Mouse (Mus musculus) testis, postnatal 14 days (tissue): ENCODE measurements at regions not wholly inside any gene's neighbourhood (a gene's known extent, or its start where the extent isn't known, plus 50 kb on each side); places are given as distances from the start of the nearest gene placed in this dataset.
A peak's percentile ranks its signal among the peaks of the same experiment; 100 is the strongest.
"Not testable (repeated sequence)": the region's sequence is repeated elsewhere in the genome, so short reads cannot be mapped to it uniquely, and the experiment has no call there.

Experiments
- DNase-seq: peaks from one replicate; pipeline ENCODE4 v3.0.0; 2021; ENCODE audit warnings: low spot score

GRCm38 (mm10) chr16:57923447-57924129 is 169.1 kb upstream of the Col8a1 start:
- no peak for DNase-seq

- no peak for DNase-seq
Measured at GRCm38 (mm10) chr16:57924130-57924495, 169.6 kb upstream of the Col8a1 start.

GRCm38 (mm10) chr16:57927816-57928215 is 173.3 kb upstream of the Col8a1 start:
- DNase-seq, result peak; percentile 12

- DNase-seq, result peak; percentile 10
Measured at GRCm38 (mm10) chr16:57928301-57928700, 173.8 kb upstream of the Col8a1 start.

DNA sequence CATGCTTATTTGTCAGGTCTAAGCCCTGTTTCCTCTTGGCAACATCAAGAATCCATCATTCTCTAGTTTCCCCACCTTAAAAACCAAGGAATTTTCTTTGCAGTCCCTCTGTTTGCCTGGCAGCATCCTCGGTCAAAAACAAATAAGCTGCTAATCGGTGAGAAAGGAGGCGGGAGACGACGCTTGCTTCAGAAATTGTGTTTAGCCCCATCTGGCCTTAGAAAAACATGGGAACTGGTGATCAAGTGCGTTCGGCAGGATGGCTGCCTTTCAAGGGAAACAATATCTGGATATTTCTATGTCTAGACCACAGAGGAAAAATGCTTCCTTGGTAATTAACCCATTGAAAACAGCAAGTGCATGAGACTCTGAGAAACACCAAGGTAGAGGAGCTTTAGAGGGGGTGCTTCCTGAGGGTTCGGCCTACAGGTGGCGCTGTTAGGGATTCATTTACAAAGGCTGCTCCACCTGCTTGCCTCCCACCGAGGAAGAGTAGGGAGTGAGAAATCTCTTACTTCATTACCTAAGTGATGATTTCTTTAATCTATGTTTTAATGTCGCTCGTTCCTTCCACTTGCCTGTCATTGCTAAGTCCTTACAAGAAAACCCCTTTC is 174.7 kb upstream of the Col8a1 start:
- DNase-seq, result peak; percentile 12

DNA sequence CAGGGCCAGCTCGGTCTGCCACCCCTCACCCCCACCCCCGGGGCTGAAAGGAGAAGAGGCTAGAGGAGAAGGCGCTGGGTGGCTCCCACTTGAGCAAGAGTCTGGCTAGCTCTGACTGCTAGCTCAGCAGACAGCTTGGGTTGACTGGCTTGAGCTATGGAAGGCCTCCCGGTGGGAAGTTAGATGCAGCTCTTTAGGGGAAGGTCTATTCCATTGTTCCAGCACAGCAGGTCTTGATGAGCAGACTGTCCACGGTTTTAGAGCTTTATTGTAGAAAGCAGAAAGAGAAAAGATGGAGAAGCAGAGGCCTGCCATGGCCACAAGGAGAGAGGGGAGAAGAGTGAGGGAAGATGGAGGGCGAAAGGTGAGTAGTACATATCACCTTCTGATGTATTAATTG is 190.9 kb upstream of the Col8a1 start:
- DNase-seq, result no peak

- no peak for DNase-seq
Measured at GRCm38 (mm10) chr16:57947309-57947708, 192.8 kb upstream of the Col8a1 start.

DNA sequence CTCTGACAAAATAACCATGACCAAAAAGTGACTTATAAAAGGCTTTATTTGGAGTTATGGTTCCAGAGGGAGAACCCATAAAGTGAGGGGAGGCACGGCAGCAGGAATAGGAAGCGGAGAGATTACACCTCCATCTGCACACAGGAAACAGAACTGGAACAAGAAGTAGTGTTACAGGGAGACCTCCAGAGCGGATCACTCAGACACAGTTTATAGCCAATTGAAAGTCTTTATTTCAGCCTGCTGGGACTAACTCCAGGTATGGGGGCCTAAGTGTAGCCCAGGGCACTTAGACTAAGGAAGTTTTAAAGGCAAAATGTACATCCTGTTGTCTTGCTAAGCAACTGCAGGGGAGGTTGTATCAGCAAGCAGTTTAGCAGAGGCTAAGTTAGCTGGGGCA is 195.1 kb upstream of the Col8a1 start:
- DNase-seq, result no peak

GRCm38 (mm10) chr16:57970956-57971355 is 216.4 kb upstream of the Col8a1 start:
- DNase-seq, result no peak

DNA sequence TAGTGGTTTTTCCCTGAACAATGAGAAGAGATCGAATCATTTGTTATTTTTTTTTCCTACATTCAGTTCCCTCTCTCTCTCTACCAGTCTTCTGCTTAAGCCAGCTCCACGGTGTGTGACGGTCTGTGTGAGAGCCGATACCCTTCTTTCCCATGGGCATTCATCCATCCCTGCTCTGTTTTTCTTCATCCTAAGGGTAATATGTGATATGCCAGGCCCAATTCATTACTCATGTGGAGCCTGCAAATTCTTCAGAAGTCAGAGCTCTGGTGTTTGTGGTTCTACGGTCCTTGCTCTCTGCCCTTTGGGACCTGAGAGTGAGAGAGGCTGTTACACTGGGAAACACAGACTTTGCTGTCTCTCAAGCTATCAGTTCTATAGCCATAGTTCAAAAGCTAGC is 229.6 kb upstream of the Col8a1 start:
- DNase-seq, result no peak

DNA sequence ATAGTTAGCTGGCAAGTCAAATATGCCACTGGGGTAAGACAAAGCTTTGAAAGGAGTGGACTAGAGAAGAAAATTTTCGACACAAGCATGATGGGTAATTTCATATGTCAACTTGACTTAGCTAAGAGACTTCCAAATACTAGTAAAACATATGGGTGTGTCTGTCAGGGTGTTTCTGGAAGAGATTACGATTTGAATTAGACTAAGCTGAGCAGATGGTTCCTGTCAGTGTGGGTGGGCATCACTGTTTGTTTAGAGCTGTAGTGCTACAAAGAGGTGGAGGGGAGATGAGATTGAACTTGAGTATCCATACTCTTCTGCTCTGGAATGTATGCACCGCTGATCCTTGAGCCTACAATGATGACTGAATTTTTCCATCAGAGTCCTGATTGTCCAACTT is 251.2 kb upstream of the Col8a1 start:
- DNase-seq, result no peak

DNA sequence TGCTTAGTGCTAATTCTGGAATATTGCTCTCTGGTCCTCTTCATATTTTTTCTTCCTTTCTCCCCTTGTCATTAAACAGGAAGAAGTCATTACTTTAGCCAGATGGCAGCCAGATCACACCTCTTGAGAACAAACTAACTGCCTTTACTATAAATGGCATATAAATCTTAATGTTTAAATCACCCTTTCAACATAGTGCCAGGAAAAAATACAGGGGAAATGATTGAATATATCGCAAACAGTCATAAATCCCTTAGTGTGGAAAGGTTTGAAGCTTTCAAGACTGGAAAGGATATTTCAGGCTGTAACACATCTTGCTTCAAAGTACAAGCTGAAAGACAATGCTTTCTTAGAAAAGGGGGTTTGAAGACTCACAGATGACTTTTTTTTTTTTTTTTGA is 259.0 kb upstream of the Col8a1 start:
- no peak for DNase-seq

DNA sequence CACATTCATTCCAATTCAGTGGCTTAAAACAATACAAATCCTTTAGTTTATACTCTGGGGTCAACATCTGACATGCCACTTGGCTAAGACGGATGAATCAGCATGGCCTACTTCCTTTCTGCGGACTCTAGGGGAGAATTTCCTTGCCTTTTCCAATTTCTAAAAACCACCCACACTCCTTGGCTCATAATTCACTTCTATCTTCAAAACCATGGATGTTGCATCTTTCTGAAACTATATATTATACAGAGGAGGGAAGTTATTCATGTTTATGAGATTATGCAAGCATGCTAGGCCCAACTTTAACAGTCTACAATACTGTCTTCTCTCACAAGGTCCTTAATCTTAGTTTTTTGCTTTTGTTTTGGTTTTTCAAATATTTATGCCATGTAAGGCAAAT is 273.0 kb upstream of the Col8a1 start:
- no peak for DNase-seq

GRCm38 (mm10) chr16:58028541-58028940 is 274.0 kb upstream of the Col8a1 start:
- DNase-seq, result not testable (repeated sequence)

GRCm38 (mm10) chr16:58029674-58030073 is 275.1 kb upstream of the Col8a1 start:
- no peak for DNase-seq

DNA sequence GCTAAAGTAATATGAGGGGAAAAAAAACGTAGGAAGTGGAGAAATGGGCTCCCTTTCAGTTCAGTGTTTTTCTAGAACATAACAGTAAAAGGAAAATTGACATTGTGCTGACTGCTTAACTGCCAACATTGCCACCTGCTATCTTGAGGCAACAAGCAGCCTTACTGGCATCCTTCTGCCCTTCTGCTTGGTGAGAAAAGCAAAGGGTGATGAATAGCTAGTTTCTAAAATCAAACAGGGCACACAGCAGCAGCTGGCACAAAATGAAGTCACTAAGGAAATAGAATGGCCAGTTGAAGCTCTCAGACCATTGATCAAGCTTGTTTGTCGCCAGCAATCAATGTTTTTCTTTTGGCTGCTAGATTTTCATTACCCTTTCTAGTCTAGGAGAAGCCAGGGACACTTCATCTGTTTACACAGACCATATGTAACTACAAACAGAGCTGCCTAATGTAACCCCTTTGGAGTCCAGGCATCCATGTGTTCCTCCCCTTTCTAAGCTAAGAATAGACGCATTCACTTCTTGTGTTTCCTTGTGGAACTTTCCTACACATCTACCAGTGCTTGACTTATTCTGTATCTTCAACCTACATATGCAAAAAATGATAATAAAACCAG is 314.2 kb upstream of the Col8a1 start:
- no peak for DNase-seq

DNA sequence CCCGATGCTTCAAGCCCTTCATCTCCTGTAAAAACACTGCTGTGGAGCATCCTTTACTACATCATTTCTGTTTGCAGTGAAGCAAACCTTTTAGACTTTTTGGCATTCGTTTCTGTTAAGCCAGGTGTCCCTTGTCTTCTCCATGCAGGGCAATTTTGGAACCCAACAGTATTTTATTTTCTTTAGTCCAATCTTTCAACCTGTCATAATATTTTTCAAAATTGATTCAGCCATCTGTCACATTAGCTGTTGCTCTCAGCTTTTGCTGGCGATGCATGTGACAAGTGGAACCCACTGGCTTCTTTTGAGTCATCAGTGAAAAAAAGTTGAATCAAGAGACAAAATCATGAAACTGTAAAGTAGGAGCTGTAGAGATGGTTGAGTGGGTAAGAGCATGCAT is 317.9 kb upstream of the Col8a1 start:
- no peak for DNase-seq

- DNase-seq, result no peak
Measured at GRCm38 (mm10) chr16:58100351-58100750, 307.9 kb upstream of the Dcbld2 start.

DNA sequence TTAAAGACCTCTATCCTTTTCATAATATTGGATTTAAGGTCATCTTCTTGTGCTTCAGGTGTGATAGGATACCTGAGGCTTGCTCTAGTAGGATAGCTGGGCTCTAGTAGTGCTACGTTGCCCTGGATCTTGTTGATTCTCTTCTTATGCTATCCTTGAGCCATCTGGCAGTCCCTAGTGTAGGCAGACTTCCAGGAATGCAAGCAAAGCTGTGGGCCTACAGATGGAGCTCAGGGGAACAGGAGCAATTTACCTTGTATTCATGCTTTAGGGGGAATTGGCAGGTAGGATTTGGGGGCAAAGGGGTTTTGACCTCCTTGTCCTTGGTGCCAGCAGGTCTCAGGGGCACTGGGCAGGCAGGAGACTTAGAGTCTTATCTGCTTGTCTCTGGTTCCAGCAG is 297.8 kb upstream of the Dcbld2 start:
- no peak for DNase-seq

GRCm38 (mm10) chr16:58126086-58126485 is 282.2 kb upstream of the Dcbld2 start:
- DNase-seq, result no peak

- DNase-seq, result no peak
Measured at GRCm38 (mm10) chr16:58136144-58136905, 271.9 kb upstream of the Dcbld2 start.

DNA sequence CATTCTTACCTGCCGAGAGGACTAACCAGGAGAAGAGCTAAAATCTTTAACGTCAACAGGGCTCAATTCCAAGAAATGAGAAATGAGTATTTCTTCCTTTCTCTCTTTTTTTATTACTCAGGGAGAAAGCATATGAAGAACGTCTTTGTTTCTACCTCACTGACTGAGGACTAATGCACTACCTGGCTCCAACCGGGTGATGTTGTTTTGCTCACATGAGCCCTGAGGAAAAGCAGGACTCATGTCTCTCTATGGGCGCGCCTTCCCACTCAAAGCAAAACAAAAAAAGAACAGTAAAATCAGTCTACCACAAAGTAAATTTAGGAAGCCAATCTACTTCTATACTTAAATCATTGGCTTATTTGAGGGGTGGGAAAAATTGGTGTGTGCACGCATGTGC is 271.3 kb upstream of the Dcbld2 start:
- no peak for DNase-seq

DNA sequence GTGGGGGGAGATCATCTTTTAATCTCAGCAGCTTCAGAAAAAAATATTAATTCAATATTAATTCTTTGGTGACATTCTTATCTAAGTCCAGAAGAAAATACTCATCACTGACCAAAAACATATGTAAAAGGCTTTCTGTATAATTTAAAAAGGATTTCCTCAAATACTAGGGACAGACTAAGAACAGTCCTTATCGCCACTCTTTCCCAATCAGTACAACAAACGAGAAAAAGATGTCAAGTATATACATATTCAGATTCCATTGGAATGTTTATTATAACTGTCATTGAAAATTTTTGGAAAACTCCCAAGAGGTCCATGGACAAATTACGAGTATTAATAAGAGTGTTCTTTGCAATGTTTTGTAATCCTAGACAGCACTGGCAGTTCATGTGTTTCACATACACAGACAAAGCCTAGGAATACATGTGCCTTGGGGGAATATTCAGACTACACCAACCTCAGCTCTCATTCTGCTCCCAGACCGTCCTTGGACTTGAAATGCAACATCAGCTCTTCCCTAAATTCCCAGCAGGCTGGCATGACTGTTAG is 270.4 kb upstream of the Dcbld2 start:
- DNase-seq, result no peak
